Mouse (Mus musculus) brain, embryonic 14.5 days (tissue): ENCODE measurements around the gene Olfr370.

Experiments
- CTCF ChIP-seq: fragments of 200-500 bp; IDR thresholded peaks from 2 replicates; pipeline ENCODE4 v1.5.1; 2012; ENCODE audit warnings: inconsistent platforms, mild to moderate bottlenecking, moderate library complexity, borderline replicate concordance; ENCODE audit not compliant: insufficient read depth, insufficient read length; ENCODE audit errors: extremely low read depth
- POLR2A ChIP-seq: fragments of 200-500 bp; IDR thresholded peaks from 2 replicates; pipeline ENCODE4 v1.6.1; 2012; ENCODE audit warnings: mild to moderate bottlenecking, inconsistent platforms, borderline replicate concordance; ENCODE audit not compliant: poor library complexity, insufficient read depth, insufficient read length, severe bottlenecking; ENCODE audit errors: extremely low read depth

DNA sequence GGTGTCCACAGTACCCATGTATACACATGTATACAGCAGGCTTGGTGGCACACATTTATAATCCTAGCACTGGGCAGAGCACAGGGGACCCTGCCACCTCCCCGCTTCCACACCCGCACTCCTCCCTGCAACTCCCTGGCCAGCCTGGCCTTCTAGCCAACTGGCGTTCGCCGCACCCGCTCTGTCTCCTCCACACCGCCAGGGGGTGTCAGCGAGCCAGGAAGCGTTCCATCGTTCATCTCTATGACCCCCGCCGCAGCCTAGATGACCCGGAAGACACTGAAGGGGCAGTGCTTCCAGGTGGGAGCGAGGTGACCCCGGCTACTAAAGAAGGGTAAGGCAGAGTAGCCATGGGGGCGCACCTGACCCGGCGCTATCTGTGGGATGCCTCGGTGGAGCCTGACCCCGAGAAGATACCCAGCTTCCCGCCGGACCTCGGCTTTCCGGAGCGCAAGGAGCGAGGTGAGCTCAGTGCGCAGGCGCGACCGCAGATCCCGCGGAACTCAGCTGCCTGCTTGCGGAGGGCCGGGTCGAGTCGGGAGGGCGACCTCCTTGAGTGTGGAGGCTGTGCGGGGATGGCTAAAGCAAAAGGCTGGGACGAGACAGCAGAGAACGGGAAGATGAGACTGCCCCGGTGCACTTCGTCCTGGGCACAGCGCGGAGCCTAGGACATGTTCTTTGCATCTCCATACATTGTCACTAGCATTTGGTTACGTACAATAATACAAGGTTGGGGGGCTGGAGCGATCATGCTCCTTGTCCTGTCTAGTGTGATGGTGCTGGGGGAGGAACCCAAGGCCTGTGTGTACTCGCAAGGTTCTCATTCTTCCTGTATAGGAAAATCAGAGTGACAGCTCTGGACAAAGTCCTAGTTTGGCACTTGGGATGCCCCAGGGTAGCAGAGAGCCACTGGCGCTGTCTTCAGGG is 31.2 kb downstream of the Olfr370 start, which contains the start of gene Ndufb7:
- TF ChIP-seq POLR2A (0 out of 2 replicates have a peak, but pooled peaks have one; percentile 44), CTCF (peak; percentile 94)
